Mouse (Mus musculus) lung, postnatal 36 days (tissue): Measurements from ENCODE around the gene Kdm3a.

Source experiments
- DNase-seq: peaks from one replicate; pipeline ENCODE4 v3.0.0; 2022; ENCODE audit warnings: mixed read lengths

Kdm3a gene

DNA sequence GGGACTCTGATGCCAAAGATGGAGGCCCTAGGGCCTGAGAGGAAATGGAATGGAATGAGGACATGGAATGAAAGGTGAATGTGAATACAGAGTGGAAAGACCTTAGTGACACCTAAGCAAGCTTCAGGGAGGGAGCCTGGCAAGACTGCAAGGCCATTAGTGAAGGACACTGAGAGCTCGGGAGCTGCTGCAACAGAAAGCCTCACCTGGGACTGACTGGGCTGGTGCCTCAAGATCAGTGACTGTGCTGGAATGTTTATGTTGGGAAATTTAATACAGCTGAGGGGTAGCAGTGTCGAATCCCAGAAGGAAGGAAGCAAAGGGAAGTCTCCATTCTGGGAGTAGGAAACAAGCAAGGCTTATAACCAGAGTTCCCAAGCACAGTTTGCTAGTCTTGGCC lies 63.8 kb downstream of the Kdm3a start:
- no peak for DNase-seq

- DNase-seq: no peak
Observed at GRCm38 (mm10) chr6:71568616-71569015, 64.2 kb downstream of the Kdm3a start.

GRCm38 (mm10) chr6:71556826-71557225 lies 76.0 kb downstream of the Kdm3a start:
- DNase-seq: no peak

- peak; percentile 45 for DNase-seq
Observed at GRCm38 (mm10) chr6:71555507-71555951, 77.3 kb downstream of the Kdm3a start.

DNA sequence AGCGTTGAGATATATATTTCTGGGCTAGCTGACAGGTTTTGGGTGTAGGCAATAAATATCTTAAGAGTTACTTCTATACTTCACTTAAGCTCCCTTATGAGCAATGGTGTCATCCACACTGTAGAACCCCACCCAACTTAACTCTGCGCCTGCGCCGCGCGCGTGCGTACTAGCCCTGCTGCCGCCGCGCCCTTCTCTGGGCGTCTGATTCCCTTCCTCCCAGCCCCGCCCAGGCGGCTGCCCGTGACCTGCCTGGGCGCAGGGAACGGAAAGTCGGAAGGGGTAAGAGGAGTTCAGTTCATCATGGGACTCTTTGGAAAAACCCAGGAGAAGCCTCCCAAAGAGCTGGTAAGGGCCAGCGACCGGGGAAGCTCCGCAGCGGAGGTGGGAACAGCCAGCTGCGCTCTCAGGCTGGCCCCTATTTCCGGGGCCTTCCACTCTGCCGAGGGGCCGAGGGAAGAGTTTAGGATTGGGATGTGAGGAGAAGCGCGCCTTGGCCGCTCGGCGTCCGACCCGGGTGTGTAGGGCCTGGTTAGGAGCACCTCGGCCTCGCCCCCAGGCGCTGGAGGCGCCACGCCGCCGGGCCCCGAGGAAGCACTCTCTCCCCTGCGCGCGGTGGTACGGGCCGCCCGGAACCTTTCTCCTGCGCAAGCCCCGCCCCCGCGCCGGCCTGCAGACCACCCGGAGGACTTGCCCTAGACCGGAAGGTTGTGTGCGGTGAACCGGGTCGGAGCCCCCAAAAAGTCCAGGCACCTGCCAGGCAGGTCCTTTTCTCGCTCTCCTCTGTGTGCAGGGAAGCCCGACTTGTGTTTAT lies 88.9 kb downstream of the Kdm3a start, which contains the start of gene Chmp3:
Gene Chmp3, plus strand, starts transcription at position 112 of the 814 bp plus-strand sequence.
- peak; percentile 97 for DNase-seq
